Mouse (Mus musculus) lung, postnatal 36 days (tissue): ENCODE data around the gene Kcnk1.
A peak's percentile ranks its signal among the peaks of the same experiment; 100 is the strongest.

Experiments used
- DNase-seq: peaks from one replicate; pipeline ENCODE4 v3.0.0; 2022; ENCODE audit warnings: mixed read lengths

The Kcnk1 gene

DNA sequence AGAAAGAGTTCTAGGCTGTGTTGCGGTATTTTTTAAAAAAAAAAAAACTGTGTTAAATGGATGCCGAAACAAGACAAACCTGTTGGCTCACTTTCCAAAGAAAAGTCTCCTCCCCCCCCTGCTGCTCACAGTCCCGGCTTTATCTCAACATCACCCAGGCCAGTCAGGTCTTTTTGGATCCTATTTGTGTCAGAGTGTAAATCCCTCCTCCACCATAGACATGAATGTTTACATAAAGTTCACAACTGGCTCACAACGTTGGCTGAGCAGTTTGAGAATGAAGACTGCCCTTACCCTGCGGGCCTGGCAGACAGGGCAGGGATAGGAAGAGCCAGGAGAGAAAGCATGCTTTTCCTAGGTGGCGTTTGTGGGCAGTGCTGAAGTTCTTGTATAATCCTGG, 2.0 kb downstream of the Kcnk1 start:
- DNase-seq: peak; percentile 62

GRCm38 (mm10) chr8:125997550-125997949, 2.6 kb downstream of the Kcnk1 start:
- no peak for DNase-seq

- peak; percentile 49 for DNase-seq
These were observed 4.9 kb downstream of the Kcnk1 start for GRCm38 (mm10) chr8:125999842-126000395.

GRCm38 (mm10) chr8:126003546-126003945, 8.6 kb downstream of the Kcnk1 start:
- no peak for DNase-seq

DNA sequence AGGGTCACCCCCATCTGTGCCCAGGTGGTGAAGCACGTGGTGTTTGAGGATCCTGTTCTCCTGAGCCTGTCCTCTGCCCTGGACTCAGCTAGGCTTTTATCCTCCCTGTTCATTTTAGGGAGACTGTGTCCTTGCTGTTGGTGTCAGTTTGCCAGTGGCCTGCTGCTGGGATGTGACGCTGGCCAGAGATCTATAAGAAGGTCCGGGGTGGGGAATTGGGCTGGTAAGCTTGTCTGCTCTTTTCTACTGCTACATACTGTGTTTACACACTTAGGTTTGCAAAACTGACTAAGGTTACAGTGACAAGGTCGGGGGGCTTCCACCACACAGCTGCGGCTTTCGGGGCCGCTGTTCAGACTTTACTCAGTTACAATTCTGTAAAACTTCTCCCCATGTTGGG, 10.0 kb downstream of the Kcnk1 start:
- DNase-seq: no peak

GRCm38 (mm10) chr8:126006310-126006990, 11.5 kb downstream of the Kcnk1 start:
- no peak for DNase-seq

DNA sequence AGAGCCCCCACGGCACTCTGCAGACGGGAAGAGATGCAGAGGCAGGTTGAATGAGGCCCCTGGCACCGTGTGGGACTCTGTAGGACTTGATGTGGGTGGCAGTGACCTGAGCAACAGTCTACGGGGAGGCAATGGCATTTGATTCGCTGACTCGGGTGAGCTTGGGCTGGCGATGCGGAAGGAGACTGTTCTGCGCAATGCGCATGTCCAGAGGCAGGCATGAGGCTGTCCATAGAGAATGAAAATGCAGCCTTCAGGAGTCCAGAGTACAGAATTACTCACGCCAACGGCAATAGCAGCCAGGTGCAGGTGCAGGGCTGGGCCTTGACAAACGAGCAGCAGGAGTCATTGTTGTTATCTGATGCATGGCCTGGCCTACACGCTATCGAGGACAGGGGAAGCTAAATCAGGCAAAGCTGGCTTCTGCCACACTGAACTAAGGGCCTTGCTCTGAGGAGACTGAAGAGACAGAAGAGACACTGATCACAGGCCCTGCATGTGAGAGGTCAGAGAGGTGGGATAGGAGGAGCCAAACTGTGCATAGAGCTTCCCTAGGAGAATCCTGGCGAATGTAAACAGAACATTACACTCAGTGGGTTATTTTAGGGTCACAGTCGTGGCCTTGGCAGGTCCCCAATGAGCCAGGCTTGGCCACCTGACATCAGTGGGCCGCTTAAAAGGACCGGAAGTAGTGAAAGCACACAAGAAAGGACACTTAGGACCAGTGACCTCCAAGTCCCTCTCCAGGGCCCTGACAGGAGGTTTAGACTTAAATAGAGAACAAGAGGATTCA, 12.8 kb downstream of the Kcnk1 start:
- DNase-seq: no peak

- no peak for DNase-seq
These were observed 14.0 kb downstream of the Kcnk1 start for GRCm38 (mm10) chr8:126008945-126009344.

DNA sequence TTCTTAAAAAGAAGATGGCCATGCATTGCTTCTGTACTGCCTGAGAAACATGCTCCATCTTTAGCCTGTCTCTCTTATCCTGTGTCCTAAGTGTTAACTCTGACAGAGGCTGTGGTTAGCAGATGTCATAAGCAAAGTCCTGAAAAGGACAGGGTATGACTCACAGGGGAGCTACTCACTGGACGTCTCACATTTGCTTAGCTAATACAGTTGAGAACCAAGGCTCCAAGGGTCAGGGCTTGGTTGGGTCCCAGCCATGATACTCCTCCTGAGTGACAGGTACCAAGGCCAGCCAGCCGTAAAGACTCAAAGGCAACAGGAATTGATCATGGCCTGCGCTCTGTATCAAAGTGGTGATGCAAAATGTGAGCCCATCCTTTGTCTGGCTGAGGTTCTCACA, 15.9 kb downstream of the Kcnk1 start:
- DNase-seq: no peak

GRCm38 (mm10) chr8:126012334-126012733, 17.4 kb downstream of the Kcnk1 start:
- no peak for DNase-seq

GRCm38 (mm10) chr8:126013646-126014045, 18.7 kb downstream of the Kcnk1 start:
- no peak for DNase-seq

GRCm38 (mm10) chr8:126021932-126022331, 27.0 kb downstream of the Kcnk1 start:
- DNase-seq: no peak

- DNase-seq: no peak
These were observed 28.8 kb downstream of the Kcnk1 start for GRCm38 (mm10) chr8:126023706-126024305.

- no peak for DNase-seq
These were observed 29.9 kb downstream of the Kcnk1 start for GRCm38 (mm10) chr8:126024891-126025290.

- DNase-seq: no peak
These were observed 31.2 kb downstream of the Kcnk1 start for GRCm38 (mm10) chr8:126026121-126026520.

- DNase-seq: peak; percentile 40
These were observed 31.6 kb downstream of the Kcnk1 start for GRCm38 (mm10) chr8:126026584-126026983.

DNA sequence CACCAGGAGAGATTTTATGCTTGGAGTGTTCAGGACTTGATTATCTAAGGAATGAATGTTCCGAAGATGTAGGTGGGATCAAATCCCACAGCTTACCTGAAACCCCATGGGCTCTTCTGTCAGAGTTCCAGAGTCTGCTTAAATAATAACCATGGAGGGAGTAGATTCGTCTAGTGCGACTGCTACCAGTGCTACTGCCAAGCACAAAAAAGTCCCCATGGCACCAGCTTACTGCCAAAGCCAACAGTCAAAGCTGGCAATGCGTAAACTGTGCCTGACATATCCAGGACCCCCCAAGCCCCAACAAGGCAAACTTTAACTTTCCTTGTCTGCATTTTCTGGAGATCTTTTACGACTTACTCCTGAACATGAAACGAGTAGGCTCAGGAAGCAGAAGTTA, 32.5 kb downstream of the Kcnk1 start:
- no peak for DNase-seq

DNA sequence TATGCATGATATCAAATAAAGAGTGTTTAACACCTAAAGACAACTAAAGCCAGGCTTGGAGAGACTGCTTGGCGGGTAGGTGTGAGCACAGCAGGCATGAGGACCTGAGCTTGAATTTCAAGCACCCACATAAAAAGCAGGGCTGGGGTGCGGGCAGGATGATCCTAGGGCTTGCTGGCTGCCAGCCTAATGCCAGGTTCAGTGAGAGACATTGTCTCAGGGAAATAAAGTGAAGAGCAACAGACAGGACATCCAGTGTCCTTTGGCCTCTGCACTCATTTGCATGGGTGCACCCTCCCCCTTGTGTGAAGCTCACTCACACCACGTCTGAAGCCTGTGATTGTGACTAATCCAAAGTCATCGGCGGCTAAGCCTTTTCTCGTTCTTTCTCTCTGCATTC, 34.0 kb downstream of the Kcnk1 start:
- no peak for DNase-seq

DNA sequence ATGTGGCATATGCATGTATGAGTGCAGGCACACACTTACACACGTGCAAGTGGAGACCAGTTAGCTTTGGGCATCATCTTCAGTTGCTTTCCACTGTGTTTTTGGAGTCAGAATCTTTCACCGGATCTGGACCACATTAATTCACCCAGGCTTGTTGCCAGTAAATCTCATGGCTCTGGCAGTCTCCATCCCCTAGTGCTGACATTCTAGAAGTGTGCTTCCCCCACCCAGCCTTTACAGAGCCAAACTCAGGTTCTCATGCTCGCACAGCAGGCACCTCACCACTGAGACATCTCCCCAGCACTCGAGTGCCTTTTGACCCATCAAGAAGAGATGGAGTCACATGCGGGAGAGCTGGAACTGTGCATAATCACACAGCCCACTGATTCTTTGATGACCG, 37.8 kb downstream of the Kcnk1 start:
- DNase-seq: no peak

DNA sequence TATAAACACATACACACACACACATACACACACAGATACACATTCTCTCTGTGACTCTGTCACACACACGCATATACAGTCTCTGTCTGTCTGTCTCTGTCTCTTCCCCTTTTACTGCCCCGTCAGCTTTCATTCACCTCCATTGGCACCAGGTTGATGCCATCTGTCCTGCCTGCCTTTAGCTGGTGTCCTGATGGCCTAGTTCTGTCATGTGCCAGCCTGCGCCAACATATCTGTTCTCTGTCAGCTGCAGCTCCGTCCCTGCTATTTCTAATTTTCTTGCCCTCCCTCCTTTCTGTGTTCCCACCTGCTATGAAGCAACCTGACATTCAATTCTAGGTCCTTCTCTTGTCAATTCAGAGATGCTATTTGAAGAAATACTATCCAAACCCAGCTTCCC, 40.1 kb downstream of the Kcnk1 start:
- DNase-seq: no peak

DNA sequence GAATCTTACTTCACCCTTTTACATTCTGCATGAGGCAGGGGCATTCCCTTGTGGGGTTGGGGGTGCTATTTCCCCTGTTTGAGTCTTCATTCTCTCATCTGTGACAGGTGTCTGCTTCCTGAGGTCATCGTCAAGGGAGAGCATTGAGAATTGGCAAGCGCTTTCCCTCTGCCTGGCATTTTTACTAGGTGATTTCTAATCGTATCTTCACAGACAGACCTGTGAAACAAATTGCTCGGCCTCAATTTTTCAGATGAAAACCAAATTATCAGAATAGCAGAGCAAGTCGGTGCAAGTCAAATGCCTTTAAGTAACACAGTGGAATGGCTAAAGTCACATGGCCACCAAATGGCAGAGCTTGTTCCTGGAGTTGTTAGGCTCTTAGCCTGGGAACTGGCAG, 41.4 kb downstream of the Kcnk1 start:
- no peak for DNase-seq

GRCm38 (mm10) chr8:126045751-126046150, 50.8 kb downstream of the Kcnk1 start:
- no peak for DNase-seq

DNA sequence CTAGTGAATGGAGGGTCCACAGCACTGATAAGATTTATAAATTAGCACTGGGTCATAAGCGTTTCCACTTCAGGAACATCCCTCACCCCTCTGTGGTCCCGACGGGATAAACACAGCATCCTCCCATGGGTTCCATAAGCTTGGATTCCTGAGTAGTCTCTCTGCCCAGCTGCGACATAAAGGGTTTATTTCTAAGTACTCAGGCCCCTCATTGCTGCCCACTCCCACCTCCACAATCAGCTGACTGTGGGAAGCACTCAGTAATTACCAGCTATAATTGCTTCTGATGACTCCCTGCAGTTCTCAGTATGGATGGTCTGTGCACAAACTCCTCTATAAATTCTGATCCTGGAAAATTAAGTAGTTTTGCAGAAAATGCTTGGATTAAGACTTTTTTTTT, 58.9 kb downstream of the Kcnk1 start:
- DNase-seq: no peak

DNA sequence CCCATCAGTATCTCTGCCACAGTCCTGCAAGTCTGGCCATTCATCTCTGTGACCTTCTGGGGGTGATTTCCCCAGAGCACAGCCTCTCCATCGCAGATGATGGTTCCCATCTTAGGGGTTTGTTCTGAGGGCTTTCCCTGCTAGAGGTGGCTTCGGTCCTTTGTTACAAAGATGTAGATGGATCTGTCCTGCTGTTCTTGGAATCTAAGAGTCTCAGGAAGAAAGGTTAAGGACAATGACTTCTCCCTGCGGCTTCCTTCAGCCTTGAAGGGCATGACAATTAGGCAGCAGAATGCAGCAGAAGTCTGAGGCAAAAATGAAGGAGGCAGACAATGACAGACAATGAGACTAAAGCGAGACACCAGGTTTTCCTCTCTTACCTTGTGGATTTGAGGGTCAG, 63.9 kb downstream of the Kcnk1 start:
- no peak for DNase-seq
